Mouse (Mus musculus) gastrocnemius, adult 18-20 months (tissue): ENCODE results near the gene Tnfrsf17. TPM values are rescaled to one million over a fixed set of nuclear protein-coding genes. Genes with fewer than 3 reads are reported as not detected.
A peak's percentile ranks its signal among the peaks of the same experiment; 100 is the strongest.
"Not testable (repeated sequence)": the region's sequence is repeated elsewhere in the genome, so short reads cannot be mapped to it uniquely, and the experiment has no call there.

ENCODE experiments used
- DNase-seq: peaks from one replicate; pipeline ENCODE4 v3.0.0; 2021; ENCODE audit warnings: low spot score
- long read RNA-seq, 2 experiments: library from polyadenylated mRNA; stranded (forward); transcript quantifications; one replicate each; pipeline ENCODE4 v2.0.0; 2021
- total RNA-seq, 2 experiments: library from RNA; stranded (reverse); gene quantifications; 2 replicates each; pipeline ENCODE4 v1.2.3; 2021

Gene Tnfrsf17
- not detected for total RNA-seq
- long read RNA-seq, experiment 1, result 0 reads
- long read RNA-seq, experiment 2, result 0 reads

DNA sequence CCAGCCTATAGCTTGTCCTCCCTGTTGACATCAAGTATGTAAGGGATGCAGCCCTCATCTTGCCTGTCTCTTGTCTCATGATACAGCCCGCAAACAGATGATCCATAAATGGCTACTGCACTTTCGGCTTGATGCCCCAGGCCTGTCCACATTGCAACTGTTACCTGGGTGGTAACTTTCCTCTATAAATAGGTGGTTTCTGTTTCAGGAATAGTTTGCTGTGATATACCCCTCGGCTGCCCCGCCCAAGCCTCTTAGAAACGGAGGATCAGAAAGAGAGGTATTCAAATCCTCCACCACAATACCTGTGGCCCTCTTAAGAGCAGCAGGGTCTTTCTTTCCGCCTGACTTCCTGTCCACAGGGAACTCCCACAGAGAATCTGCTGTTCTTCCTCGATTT, at the start of gene Tnfrsf17:
Tnfrsf17 (plus strand) TSS at position 301 of the 400 bp plus-strand sequence.
- DNase-seq, result no peak

- DNase-seq, result no peak
Measured at GRCm38 (mm10) chr16:11266556-11266955, 47.1 kb upstream of the Tnfrsf17 start.

GRCm38 (mm10) chr16:11269808-11270207, 43.8 kb upstream of the Tnfrsf17 start:
- no peak for DNase-seq

- DNase-seq, result no peak
Measured at GRCm38 (mm10) chr16:11270642-11271041, 43.0 kb upstream of the Tnfrsf17 start.

DNA sequence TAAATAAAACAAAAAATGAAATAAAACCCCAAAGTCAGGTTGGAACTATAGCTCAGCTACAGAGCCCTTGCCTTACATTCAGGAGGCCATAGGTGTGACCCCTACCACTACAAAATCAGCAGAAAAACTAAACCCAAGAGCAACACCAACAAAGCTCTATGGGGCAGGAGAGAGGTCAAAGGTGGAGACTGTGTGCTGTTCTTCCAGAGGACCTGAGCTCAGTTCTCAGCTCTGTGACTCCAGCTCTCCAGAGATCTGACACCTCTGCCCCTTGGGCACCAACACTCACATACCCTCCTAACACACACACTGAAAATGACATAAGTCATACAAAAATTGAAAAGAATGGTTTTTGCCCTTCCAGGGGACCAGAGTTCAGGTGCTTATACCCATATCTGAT, 42.5 kb upstream of the Tnfrsf17 start:
- DNase-seq, result no peak

GRCm38 (mm10) chr16:11276888-11277287, 36.7 kb upstream of the Tnfrsf17 start:
- DNase-seq, result no peak

GRCm38 (mm10) chr16:11278778-11279177, 34.8 kb upstream of the Tnfrsf17 start:
- no peak for DNase-seq

GRCm38 (mm10) chr16:11282655-11283232, 30.9 kb upstream of the Tnfrsf17 start:
- DNase-seq, result no peak

- DNase-seq, result no peak
Measured at GRCm38 (mm10) chr16:11284881-11285280, 28.7 kb upstream of the Tnfrsf17 start.

GRCm38 (mm10) chr16:11285949-11286348, 27.7 kb upstream of the Tnfrsf17 start:
- no peak for DNase-seq

DNA sequence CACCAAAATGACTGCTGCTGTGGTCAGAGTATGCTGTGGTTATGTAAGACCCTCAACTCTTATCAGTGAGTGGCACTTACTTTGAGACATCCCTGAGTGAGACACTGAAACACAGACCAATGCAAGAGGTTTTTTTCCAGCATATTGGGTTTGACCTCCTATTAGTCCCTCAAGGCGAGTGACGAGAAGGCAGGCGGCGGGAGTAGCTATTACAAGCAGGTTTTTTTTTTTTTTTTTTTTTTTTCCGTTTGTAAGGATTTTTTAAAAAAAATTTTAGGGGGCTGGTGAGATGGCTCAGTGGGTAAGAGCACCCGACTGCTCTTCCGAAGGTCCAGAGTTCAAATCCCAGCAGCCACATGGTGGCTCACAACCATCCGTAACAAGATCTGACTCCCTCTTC, 24.7 kb upstream of the Tnfrsf17 start:
- DNase-seq, result not testable (repeated sequence)

- not testable (repeated sequence) for DNase-seq
Measured at GRCm38 (mm10) chr16:11295583-11295982, 18.0 kb upstream of the Tnfrsf17 start.

- DNase-seq, result not testable (repeated sequence)
Measured at GRCm38 (mm10) chr16:11297700-11298099, 15.9 kb upstream of the Tnfrsf17 start.

DNA sequence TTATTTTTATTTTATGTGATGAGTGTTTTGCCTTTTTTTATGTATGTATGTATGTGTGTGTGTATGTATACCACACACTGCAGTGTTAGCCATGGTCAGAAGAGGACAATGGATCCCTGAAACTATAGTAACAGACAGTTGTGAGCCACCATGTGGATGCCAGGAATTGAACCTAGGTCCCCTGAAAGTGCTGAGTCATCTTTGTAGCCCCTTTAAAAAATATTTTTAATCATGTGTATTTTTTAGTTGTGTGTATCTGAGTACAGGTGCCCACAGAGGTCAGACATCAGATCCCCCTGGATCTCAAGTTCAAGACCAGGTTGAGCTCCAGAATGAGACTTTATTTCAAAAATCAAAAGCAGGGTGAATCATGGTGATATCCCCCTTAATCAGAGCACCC, 9.9 kb upstream of the Tnfrsf17 start:
- no peak for DNase-seq

GRCm38 (mm10) chr16:11305531-11305930, 8.1 kb upstream of the Tnfrsf17 start:
- no peak for DNase-seq

GRCm38 (mm10) chr16:11315786-11316320, 2.2 kb downstream of the Tnfrsf17 start:
- no peak for DNase-seq

DNA sequence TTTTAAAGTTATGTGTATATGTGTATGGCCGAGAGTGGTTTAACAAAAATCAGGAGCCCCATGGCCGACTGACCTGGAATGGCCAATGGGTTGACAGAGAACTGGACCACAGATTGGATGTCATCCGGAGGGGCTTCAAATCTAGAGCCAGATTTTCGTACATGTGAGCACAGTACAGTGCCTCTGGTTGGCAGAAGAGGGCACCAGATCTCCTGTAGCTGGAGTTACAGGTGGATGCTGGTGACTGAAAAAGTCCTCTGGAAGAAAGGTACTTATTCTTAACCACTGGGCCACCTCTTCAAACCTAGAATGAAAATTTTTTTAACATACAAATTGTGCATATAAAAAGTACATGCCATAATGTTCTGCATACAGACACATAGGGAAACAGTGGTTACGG, 3.1 kb downstream of the Tnfrsf17 start:
- no peak for DNase-seq

DNA sequence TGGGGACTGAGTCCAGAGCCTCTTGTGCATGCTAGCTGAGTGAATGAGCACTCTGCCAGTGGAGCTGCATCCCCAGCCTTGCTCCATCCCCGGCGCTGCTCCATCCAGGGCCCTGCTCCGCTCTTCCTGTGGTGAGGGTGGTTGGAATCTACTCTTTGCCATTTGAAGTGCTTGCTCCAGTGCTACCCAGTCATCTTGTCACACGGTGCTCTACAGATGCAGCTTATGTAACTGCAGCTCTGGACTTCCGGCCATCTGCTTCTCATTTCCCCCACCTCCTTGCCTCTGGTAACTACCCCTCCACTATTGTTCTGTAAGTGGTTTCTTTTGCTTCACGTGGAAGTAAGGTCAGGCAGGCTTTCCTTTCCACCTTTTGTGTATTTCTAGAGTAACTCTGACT, 3.7 kb downstream of the Tnfrsf17 start:
- no peak for DNase-seq

- peak; percentile 98 for DNase-seq
Measured at GRCm38 (mm10) chr16:11322409-11323323, 9.1 kb downstream of the Tnfrsf17 start, which contains the start of gene Snx29. Snx29 (plus strand) TSS chr16:11322908.

- peak; percentile 25 for DNase-seq
Measured at GRCm38 (mm10) chr16:11323324-11324051, 9.9 kb downstream of the Tnfrsf17 start.

DNA sequence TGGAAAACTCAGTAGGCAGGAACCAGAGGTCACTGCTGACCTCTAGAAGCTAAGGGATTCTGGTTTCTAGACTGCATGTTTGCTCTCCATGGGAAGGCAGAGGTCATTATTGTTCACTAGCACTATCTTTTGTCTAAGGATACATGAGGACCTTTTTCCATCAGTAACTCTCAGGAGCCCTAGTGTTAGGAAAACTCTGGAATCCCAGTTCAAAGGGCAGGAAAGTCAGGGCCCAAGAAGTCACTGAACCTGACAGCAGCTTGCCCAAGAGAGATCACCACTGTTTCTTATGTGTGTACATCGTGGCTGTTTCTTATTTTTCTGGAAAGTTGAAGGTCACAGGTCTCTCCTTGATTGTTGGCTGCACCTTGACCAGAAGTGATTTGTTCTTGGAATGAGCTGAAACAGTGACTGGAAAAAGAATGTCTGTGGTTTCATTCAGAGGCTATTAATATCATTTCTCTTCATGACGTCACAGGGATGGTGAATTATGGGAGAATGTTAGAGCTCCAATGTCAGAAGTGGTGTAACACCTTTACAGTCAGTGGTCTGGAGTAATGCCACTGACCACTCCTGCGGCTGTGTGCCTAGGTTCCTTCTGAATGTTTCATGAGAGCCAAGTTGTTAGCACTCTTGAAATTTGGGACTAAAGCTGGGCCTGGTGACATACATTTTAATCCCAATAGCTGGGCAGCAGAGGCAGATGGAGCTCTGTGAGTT, 16.6 kb downstream of the Tnfrsf17 start:
- DNase-seq, result no peak
